Mouse (Mus musculus) E14TG2a.4 (cell line): ENCODE measurements around the gene Man2b1.

ENCODE experiments used
- H3K27me3 ChIP-seq: 2 replicates; pipeline ENCODE4 v1.6.1; 2014; ENCODE audit warnings: low read length, control low read depth; ENCODE audit not compliant: insufficient read depth
- H3K36me3 ChIP-seq: 2 replicates; pipeline ENCODE4 v1.6.1; 2014; ENCODE audit warnings: low read length, control low read depth; ENCODE audit not compliant: insufficient read depth
- H3K4me1 ChIP-seq: replicated peaks from 2 replicates; pipeline ENCODE4 v1.6.1; 2014; ENCODE audit warnings: low read depth, low read length, control low read depth
- H3K4me3 ChIP-seq: replicated peaks from 2 replicates; pipeline ENCODE4 v1.5.1; 2014; ENCODE audit warnings: mild to moderate bottlenecking, low read length
- H3K9me3 ChIP-seq: 2 replicates; pipeline ENCODE4 v1.6.1; 2014; ENCODE audit warnings: low read length, control low read depth
- CTCF ChIP-seq: conservative IDR thresholded peaks from 2 replicates; pipeline ENCODE4 v1.5.1; 2014; ENCODE audit warnings: low read length
- NANOG ChIP-seq: IDR thresholded peaks from 2 replicates; pipeline ENCODE4 v1.6.1; 2014; ENCODE audit warnings: borderline replicate concordance, low read length, mixed read lengths
- POU5F1 ChIP-seq: IDR thresholded peaks from 2 replicates; pipeline ENCODE4 v1.6.1; 2014; ENCODE audit warnings: low read length, borderline replicate concordance

The Man2b1 gene

DNA sequence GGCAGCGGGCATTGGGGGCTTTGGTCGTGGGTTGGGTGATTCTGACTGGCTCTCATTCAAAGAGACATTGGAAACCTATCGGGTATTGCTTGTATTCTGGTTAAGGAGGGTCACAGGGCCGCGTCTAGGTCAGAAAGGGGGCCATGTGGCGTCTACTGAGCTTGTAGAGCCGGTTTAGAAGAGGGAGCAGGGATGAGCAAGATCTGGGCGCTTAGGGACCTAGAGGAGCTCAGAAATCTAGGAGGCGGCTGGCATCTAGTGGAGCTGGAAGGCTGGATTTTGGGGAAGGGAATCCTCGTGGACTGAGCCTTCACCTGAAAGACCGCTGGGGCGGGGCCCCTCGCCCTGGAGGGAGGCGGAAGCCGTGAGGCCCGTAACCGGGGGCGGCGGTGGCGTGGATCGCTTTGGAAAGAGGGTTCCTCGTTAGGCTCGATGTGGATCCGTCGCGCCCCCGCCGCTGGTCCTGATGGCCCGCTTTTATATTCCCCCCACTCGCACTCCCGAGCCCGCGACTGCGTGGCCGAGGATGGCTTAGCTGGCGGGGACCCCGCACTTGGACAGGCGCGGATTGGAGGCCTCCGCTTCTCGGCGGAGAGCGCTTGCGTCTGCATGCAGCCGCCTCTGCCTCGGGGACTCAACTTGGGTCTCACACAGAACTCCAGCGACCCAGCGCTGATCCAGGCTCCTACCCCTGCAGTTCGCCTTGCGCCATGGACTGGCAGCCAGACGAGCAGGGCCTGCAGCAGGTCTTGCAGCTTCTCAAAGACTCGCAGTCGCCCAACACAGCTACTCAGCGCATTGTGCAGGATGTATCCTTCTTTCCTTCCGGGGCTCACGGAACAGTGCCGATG lies 45.2 kb upstream of the Man2b1 start:
- no peak for TF ChIP-seq NANOG
- TF ChIP-seq POU5F1, result no peak
- no peak for TF ChIP-seq CTCF

DNA sequence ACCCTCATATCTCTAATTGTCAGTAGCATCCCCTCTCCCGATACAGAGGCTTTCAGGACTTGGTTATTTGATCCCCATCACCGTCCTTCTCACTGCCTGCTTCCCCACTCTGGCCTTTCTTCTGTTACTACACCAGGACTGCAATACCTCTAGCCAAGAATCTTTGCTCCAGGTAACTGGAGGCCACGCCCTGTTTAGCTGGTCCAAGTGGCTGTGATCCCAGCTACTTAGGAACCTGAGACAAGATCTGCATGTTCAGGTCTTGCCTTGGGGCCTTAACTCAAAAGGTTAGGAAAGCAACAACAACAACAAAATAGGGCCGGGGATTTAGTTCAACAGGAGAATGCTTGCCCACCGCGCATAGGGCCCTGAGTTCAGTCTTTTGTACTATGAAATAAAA lies 39.5 kb upstream of the Man2b1 start:
- TF ChIP-seq POU5F1 (no peak), CTCF (no peak), NANOG (no peak)
- Histone ChIP-seq H3K36me3 (peaks cover 98% of the 10 kb centered on the region), H3K4me3 (no peak overlapping the region), H3K9me3 (no peaks in the 10 kb centered on the region), H3K27me3 (no peaks in the 10 kb centered on the region), H3K4me1 (peaks cover 85% of the 10 kb centered on the region)

More for the DNA sequence above, 45.2 kb upstream of the Man2b1 start:
- Histone ChIP-seq H3K27me3 (no peaks in the 10 kb centered on the region), H3K36me3 (peaks cover 55% of the 10 kb centered on the region), H3K9me3 (no peaks in the 10 kb centered on the region), H3K4me3 (peak overlapping the region; percentile 94), H3K4me1 (peaks cover 67% of the 10 kb centered on the region)

DNA sequence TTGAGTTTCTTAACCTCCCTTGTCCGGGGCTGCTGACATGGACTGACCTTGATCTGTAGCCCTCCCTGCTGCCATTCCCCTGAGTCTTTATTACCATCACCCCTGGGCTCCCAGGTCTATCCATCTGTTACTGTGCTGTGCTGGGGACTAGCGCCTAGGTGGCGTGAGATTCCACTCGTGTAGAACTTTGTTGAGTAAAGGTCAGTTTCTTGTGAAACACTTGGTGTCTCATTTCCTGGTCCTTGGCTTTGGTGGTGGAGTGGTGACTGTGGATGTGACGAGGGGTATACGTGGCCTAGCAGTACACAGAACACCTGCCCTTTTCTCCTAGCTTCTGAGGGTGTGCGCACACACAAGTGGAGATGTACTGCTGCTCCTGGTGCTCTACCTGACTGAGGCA lies 25.7 kb upstream of the Man2b1 start:
- no peaks in the 10 kb centered on the region for H3K27me3 ChIP-seq
- no peak for TF ChIP-seq POU5F1
- no peak for TF ChIP-seq CTCF
- no peak overlapping the region for H3K4me3 ChIP-seq
- peaks cover 73% of the 10 kb centered on the region for H3K36me3 ChIP-seq
- H3K4me1 ChIP-seq, result peaks cover 69% of the 10 kb centered on the region
- no peaks in the 10 kb centered on the region for H3K9me3 ChIP-seq

DNA sequence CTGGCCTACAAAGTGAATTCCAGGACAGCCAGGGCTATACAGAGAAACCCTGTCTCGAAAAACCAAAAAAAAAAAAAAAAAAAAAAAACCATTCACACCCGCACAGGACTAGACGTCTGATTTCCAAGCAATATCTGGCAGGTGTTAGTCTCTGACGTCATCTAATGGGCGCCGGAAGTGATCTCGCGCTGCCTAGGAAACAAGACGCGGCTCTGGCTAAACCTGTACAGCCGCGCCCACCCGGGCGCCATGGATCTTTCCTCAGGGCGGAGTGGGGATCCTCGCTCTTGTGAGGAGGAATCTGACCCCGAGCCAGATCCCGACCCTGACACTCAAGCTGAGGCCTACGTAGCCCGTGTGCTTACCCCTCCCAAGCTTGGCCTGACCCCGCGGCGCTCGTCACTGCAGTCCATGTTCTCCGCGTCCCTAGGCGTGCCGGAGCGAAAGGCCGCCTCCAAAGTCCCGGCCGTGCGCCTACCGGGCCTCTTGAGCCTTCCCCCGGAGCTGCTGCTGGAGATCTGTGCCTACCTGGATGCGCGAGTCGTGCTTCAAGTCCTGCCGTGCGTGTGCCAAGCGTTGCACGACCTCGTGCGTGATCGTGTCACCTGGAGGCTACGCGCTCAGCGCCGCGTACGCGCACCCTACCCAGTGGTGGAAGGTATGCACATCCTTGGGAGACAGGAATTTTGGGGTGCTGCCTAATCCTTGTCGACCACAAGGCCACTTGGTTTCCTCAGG lies 23.0 kb upstream of the Man2b1 start, which contains the start of gene Fbxw9:
Fbxw9 (plus strand) TSS at position 177 of the 738 bp plus-strand sequence.
- H3K36me3 ChIP-seq, result peaks cover 66% of the 10 kb centered on the region
- peaks cover 61% of the 10 kb centered on the region for H3K4me1 ChIP-seq
- H3K4me3 ChIP-seq, result peak within 1 kb of the TSS; percentile 97
- no peaks in the 10 kb centered on the region for H3K9me3 ChIP-seq
- TF ChIP-seq POU5F1 (no peak), CTCF (no peak), NANOG (no peak)
- H3K27me3 ChIP-seq, result no peaks in the 10 kb centered on the region

DNA sequence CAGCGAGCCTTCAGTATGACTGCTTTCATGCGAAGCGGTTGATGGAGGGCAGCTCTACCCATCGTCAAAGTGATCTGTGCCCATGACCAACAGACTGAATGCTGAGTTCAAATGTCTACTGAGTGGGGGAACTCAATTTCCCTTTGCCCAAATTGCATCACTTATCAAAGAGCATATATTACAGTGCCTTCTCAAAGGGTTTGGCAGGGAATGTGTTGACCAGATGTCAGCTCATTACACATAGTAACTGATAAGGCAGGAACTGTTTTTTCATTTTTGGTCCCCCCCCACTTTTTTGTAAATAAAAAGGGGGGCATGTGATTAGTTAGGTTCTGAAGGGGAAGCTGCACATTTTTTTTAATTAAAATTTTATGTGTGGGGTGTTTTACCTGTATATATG lies 20.5 kb upstream of the Man2b1 start:
- Histone ChIP-seq H3K36me3 (peaks cover 68% of the 10 kb centered on the region), H3K4me3 (no peak overlapping the region), H3K4me1 (peaks cover 48% of the 10 kb centered on the region), H3K27me3 (no peaks in the 10 kb centered on the region), H3K9me3 (no peaks in the 10 kb centered on the region)
- TF ChIP-seq POU5F1, result no peak
- no peak for TF ChIP-seq NANOG
- no peak for TF ChIP-seq CTCF

DNA sequence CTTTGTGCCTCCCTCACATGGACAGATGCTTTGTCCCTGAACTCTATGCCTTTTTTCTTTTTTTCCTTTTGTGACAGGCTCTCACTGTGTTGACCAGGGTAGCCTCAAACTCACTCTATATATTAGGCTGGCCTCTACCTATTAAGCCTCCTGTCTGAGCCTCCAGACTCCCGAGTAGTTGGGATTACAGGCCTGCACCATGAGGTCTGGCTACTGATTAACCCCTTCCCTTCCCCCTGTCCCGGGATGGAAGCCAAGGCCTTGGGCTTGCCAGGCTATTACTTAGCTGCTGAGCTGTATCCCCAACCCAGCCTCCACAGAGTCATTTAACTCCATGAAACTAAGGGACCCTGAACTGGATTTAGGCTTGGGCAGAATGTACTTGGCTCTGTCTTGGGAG lies 17.9 kb upstream of the Man2b1 start:
- Histone ChIP-seq H3K27me3 (no peaks in the 10 kb centered on the region), H3K4me1 (peaks cover 45% of the 10 kb centered on the region), H3K9me3 (no peaks in the 10 kb centered on the region), H3K36me3 (peaks cover 75% of the 10 kb centered on the region), H3K4me3 (no peak overlapping the region)
- TF ChIP-seq NANOG, result no peak
- TF ChIP-seq POU5F1, result no peak
- TF ChIP-seq CTCF, result no peak

DNA sequence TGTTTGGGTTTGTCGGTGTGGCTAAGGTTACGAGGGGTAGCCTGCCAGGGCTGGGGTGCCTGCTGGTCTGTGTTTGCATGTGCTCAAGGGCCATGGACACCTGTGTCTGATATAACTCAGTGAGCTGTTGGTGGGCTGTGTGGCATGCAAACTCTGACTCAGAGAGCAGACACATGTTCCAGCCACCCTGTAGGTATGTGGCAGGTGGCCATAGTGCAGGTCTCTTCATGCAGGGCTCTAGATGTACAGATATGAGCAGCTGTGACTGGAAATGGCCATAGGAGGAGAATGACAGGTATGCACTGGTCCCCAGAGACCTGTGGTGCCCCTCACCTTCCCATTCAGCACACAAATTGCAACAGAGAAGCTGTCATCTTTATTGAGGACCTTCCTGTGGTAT lies 15.9 kb upstream of the Man2b1 start:
- TF ChIP-seq POU5F1, result no peak
- TF ChIP-seq CTCF, result no peak
- no peak for TF ChIP-seq NANOG

DNA sequence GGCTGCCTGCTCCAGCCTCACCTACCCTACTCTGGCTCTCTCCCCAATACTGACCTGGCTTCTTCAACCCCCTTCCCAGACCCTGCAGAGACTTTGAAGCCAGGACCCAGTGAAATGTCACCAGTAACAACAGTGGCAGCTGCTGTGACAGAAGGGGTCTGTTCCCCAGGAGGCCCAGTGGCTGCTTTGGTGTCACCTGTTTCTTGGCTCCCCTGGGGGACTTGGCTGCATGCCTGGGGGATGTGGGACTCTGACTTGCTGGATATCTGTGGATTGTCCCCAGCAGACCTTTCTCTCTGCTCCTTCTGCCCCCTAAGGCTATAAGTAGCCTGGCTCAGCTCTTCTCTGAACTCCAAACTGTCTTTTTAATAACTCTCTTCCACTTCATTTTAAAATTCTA lies 15.1 kb upstream of the Man2b1 start, which contains the start of gene Gm5741:
Gm5741 (minus strand) TSS at position 1 of the 400 bp plus-strand sequence.
- TF ChIP-seq CTCF, result no peak
- H3K27me3 ChIP-seq, result no peaks in the 10 kb centered on the region
- H3K36me3 ChIP-seq, result peaks cover 60% of the 10 kb centered on the region
- H3K9me3 ChIP-seq, result no peaks in the 10 kb centered on the region
- no peak within 1 kb of the TSS for H3K4me3 ChIP-seq
- peaks cover 25% of the 10 kb centered on the region for H3K4me1 ChIP-seq

More for the DNA sequence above, 15.9 kb upstream of the Man2b1 start:
- Histone ChIP-seq H3K4me3 (no peak overlapping the region), H3K9me3 (no peaks in the 10 kb centered on the region), H3K36me3 (peaks cover 68% of the 10 kb centered on the region), H3K27me3 (no peaks in the 10 kb centered on the region), H3K4me1 (peaks cover 31% of the 10 kb centered on the region)
